Mouse (Mus musculus): ENCODE measurements at regions not wholly inside any gene's neighbourhood (a gene's known extent, or its start where the extent isn't known, plus 50 kb on each side); places are given as distances from the start of the nearest gene placed in this dataset.

- TF ChIP-seq BHLHE40 (IDR thresholded peaks at IDR 0.05; ENCODE audit: borderline replicate concordance, low read depth, low read length) (no peak), GATA1 (IDR thresholded peaks at IDR 0.05; ENCODE audit: low read depth, low read length) (no peak), USF1 (IDR thresholded peaks at IDR 0.05; ENCODE audit: low read depth, low read length) (no peak), CTCF (IDR thresholded peaks at IDR 0.05 in 2 of 3, conservative IDR thresholded peaks at IDR 0.05 in 1 of 3; ENCODE audit: control insufficient read depth in 1 of 3, insufficient read depth in 1 of 3, low read depth in 2 of 3, low read length in 3 of 3, poor library complexity in 1 of 3, severe bottlenecking in 1 of 3) (no peak)
These were observed 108.7 kb upstream of the Sgcd start for GRCm38 (mm10) chr11:48097455-48097854.
